Mouse (Mus musculus) C2C12 (cell line): ENCODE data around the gene Olfr1484. TPM values are rescaled to one million over a fixed set of nuclear protein-coding genes. Genes with fewer than 3 reads are reported as not detected.
"Not testable (repeated sequence)": the region's sequence is repeated elsewhere in the genome, so short reads cannot be mapped to it uniquely, and the experiment has no call there.

Experiments used
- H3K27me3 ChIP-seq: one replicate; pipeline ENCODE4 v1.6.1; 2011; ENCODE audit not compliant: control insufficient read depth, insufficient read depth, insufficient read length
- H3K36me3 ChIP-seq: one replicate; pipeline ENCODE4 v1.6.1; 2011; ENCODE audit not compliant: control insufficient read depth, insufficient read depth
- H3K4me3 ChIP-seq: one replicate; pipeline ENCODE4 v1.5.1; 2011; ENCODE audit warnings: mild to moderate bottlenecking, control low read depth; ENCODE audit not compliant: poor library complexity, insufficient read depth, severe bottlenecking
- H3K79me2 ChIP-seq: one replicate; pipeline ENCODE4 v1.6.1; 2011; ENCODE audit not compliant: control insufficient read depth, insufficient read depth
- H3K79me3 ChIP-seq: one replicate; pipeline ENCODE4 v1.6.1; 2011; ENCODE audit warnings: low read depth, control low read depth
- H3ac ChIP-seq: one replicate; pipeline ENCODE3; 2011; ENCODE audit warnings: low read depth; ENCODE audit not compliant: control insufficient read depth, insufficient read length
- CEBPB ChIP-seq: IDR thresholded peaks from one replicate; pipeline ENCODE4 v1.6.1; 2011; ENCODE audit warnings: low read depth, mild to moderate bottlenecking, control low read depth, moderate library complexity
- CTCF ChIP-seq: IDR thresholded peaks from one replicate; pipeline ENCODE4 v1.5.1; 2011; ENCODE audit not compliant: control insufficient read depth, insufficient read depth, insufficient read length
- FOSL1 ChIP-seq: IDR thresholded peaks from one replicate; pipeline ENCODE4 v1.8.0; 2011; ENCODE audit warnings: mild to moderate bottlenecking, low read length; ENCODE audit not compliant: poor library complexity, insufficient read depth, severe bottlenecking
- MAX ChIP-seq: IDR thresholded peaks from one replicate; pipeline ENCODE4 v1.6.1; 2011; ENCODE audit warnings: mild to moderate bottlenecking, control low read depth
- MYOD1 ChIP-seq: IDR thresholded peaks from one replicate; pipeline ENCODE4 v1.6.1; 2011; ENCODE audit warnings: low read depth; ENCODE audit not compliant: control insufficient read depth, insufficient read length
- MYOG ChIP-seq: IDR thresholded peaks from one replicate; pipeline ENCODE4 v1.6.1; 2011; ENCODE audit not compliant: control insufficient read depth, insufficient read length; ENCODE audit errors: extremely low read depth
- USF1 ChIP-seq: IDR thresholded peaks from one replicate; pipeline ENCODE4 v1.6.1; 2011; ENCODE audit warnings: low read depth, mild to moderate bottlenecking, control low read depth, moderate library complexity
- long read RNA-seq, 2 experiments: library from polyadenylated mRNA; unstranded; transcript quantifications; one replicate each; pipeline ENCODE4 v2.0.0; 2019 to 2020
- microRNA-seq: library from miRNA; unstranded; fragments of <30 nt; microRNA quantifications from one replicate; pipeline ENCODE4, GENCODE M21; 2019; ENCODE audit warnings: borderline microRNAs expressed
- polyA plus RNA-seq: library from polyadenylated mRNA; unstranded; fragments of >200 nt; fragmentation: generic; extraction: Trizol; gene quantifications from one replicate; pipeline ENCODE4 v1.2.1, GENCODE M21; 2012; ENCODE audit warnings: missing spikeins

The Olfr1484 gene
- not detected for polyA plus RNA-seq
- long read RNA-seq, experiment 1, result 0 reads
- long read RNA-seq, experiment 2, result 0 reads

- Histone ChIP-seq H3ac (no peak within 1 kb of the TSS), H3K79me3 (no peaks in the 10 kb centered on the region), H3K27me3 (no peaks in the 10 kb centered on the region), H3K79me2 (no peaks in the 10 kb centered on the region), H3K36me3 (no peaks in the 10 kb centered on the region), H3K4me3 (no peak within 1 kb of the TSS)
- no peak for TF ChIP-seq MYOD1
- TF ChIP-seq USF1, result no peak
- no peak for TF ChIP-seq MYOG
- TF ChIP-seq CEBPB, result no peak
- TF ChIP-seq CTCF, result no peak
Observed at GRCm38 (mm10) chr19:13583211-13583610, at the start of gene Olfr1484. TSS of gene Olfr1484 (plus strand) at chr19:13583511.

- H3ac ChIP-seq, H3K79me2 ChIP-seq, H3K4me3 ChIP-seq: not testable (repeated sequence)
Observed at GRCm38 (mm10) chr19:13617075-13617474, 33.8 kb downstream of the Olfr1484 start, which contains the start of gene Olfr1487. TSS of gene Olfr1487 (plus strand) at chr19:13617375.

DNA sequence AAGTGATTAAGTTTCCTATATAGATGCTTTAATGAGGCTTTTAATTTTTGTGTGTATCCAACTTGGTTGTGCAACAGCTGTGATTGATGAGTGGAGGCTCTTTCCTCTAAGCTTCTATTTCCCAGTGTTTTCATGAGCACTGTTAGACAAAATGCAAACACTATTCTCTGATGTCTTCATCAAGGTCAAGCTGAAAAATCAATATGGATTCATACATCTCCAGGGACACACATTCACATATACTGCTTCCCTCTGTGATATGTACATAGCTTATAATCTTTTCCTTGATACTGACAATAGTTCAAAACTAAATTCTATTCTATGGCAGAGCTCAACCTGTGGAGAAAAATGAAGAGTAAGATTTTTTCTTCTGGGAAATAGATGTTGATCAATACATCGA lies 48.0 kb downstream of the Olfr1484 start, which contains the start of gene Olfr1489:
TSS of gene Olfr1489 (plus strand) at position 301 of the 400 bp plus-strand sequence.
- H3K4me3 ChIP-seq, result no peak within 1 kb of the TSS
- no peaks in the 10 kb centered on the region for H3K79me3 ChIP-seq
- TF ChIP-seq CTCF (no peak), MYOG (no peak), USF1 (no peak), FOSL1 (no peak), MYOD1 (no peak), MAX (no peak), CEBPB (no peak)
- H3K36me3 ChIP-seq, result no peaks in the 10 kb centered on the region
- H3K79me2 ChIP-seq, result no peaks in the 10 kb centered on the region
- H3ac ChIP-seq, result no peak within 1 kb of the TSS
- no peaks in the 10 kb centered on the region for H3K27me3 ChIP-seq

More at GRCm38 (mm10) chr19:13617075-13617474, 33.8 kb downstream of the Olfr1484 start, which contains the start of gene Olfr1487:
- not testable (repeated sequence) for H3K79me3 ChIP-seq, H3K36me3 ChIP-seq, H3K27me3 ChIP-seq

Small RNA genes within 50 kb of the gene (microRNA-seq; reads per million reads assigned to microRNA genes)
- gene Gm22323, result not detected
- not detected for gene Gm23931

Other genes with a start within 250 kb of the Olfr1484 start
- gene Olfr1466, start 244.6 kb upstream of the Olfr1484 start, polyA plus RNA-seq, result not detected
- gene Olfr1467, start 221.3 kb upstream of the Olfr1484 start, polyA plus RNA-seq, result not detected
- gene Olfr1469, start 175.7 kb upstream of the Olfr1484 start, polyA plus RNA-seq, result not detected
- gene Olfr1471, start 140.1 kb upstream of the Olfr1484 start, polyA plus RNA-seq, result not detected
- not detected for gene Olfr1472, start 127.4 kb upstream of the Olfr1484 start, polyA plus RNA-seq
- not detected for gene Olfr1474, start 113.9 kb upstream of the Olfr1484 start, polyA plus RNA-seq
- not detected for gene Olfr1475, start 103.3 kb upstream of the Olfr1484 start, polyA plus RNA-seq
- gene Olfr1477, start 83.0 kb upstream of the Olfr1484 start, polyA plus RNA-seq, result not detected
- gene Olfr1480, start 55.6 kb upstream of the Olfr1484 start, polyA plus RNA-seq, result not detected
- gene Olfr1487, start 33.9 kb downstream of the Olfr1484 start, polyA plus RNA-seq, result not detected
- gene Olfr1489, start 48.1 kb downstream of the Olfr1484 start, polyA plus RNA-seq, result not detected
- gene Olfr1490, start 67.6 kb downstream of the Olfr1484 start, polyA plus RNA-seq, result not detected
- gene Olfr1491, start 113.8 kb downstream of the Olfr1484 start, polyA plus RNA-seq, result not detected
- not detected for gene Olfr1493-ps1, start 139.8 kb downstream of the Olfr1484 start, polyA plus RNA-seq
- not detected for gene Olfr1494, start 156.2 kb downstream of the Olfr1484 start, polyA plus RNA-seq
- not detected for gene Olfr1495, start 181.1 kb downstream of the Olfr1484 start, polyA plus RNA-seq
- gene Olfr1496, start 194.4 kb downstream of the Olfr1484 start, polyA plus RNA-seq, result not detected
- gene Olfr1497, start 214.7 kb downstream of the Olfr1484 start, polyA plus RNA-seq, result not detected
- gene Olfr1499, start 235.9 kb downstream of the Olfr1484 start, polyA plus RNA-seq, result not detected
- not detected for gene Olfr1500, start 247.0 kb downstream of the Olfr1484 start, polyA plus RNA-seq